Mouse (Mus musculus): ENCODE data around the gene Sec11a. TPM values are rescaled to one million over a fixed set of nuclear protein-coding genes. Genes with fewer than 3 reads are reported as not detected.
A peak's percentile ranks its signal among the peaks of the same experiment; 100 is the strongest.

Gene Sec11a
- polyA plus RNA-seq, 1 experiment from 2014 or later = 145 TPM

DNA sequence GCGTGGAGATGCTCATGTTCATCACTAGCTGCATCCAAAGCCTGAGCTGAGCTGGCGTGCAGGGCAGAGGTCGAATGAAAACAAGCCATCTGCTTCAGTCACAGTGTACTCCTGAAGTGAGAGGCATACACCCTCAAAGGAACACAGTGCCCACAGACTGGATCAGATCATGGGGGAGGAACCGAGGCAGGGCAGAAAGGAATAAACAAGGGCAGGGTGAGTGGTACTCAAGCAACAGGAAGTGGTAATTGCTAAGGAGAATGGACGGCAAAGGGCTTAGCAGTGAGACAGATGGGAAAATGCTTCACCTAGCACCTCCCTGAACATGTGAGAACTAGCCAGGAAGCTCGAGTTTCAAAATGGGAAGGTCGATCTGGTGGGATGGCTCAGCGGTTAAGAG, 35.1 kb downstream of the Sec11a start:
- H3K27ac ChIP-seq (replicated peaks) = no peak overlapping the region
- H3K4me3 ChIP-seq (replicated peaks) = no peak overlapping the region
- H3K27me3 ChIP-seq (replicated peaks) = no peaks in the 10 kb centered on the region
- 91% methylated on average over 8 of the region's 8 CpGs for WGBS
- no peak overlapping the region for H3K9ac ChIP-seq (replicated peaks)
- H3K36me3 ChIP-seq = peaks cover 77% of the 10 kb centered on the region
- no peaks in the 10 kb centered on the region for H3K9me3 ChIP-seq (replicated peaks)
- no peak overlapping the region for H3K4me2 ChIP-seq
- ATAC-seq (ENCODE audit: low FRiP score) = no peak
- H3K4me1 ChIP-seq = no peaks in the 10 kb centered on the region

DNA sequence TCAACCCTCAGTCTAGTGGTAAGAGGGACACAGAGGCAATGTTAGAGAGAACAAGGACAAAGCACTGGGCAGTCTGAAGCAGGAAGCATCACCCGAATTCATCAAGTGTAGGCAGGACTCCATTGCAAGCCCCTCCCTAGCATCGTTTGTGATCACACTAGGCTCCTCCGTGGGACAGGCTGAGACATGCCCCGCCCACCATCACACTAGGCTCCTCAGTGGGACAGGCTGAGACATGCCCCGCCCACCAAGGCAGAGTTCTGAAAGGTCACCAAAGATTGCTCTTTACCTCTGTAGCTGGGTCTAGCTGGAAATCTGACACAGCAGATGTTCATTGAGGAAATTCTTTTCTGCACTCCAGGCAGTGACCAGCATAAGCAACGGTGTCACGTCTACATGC, 36.5 kb downstream of the Sec11a start:
- ATAC-seq (ENCODE audit: low FRiP score) = no peak
- Histone ChIP-seq H3K4me2 (no peak overlapping the region), H3K4me3 (replicated peaks) (no peak overlapping the region), H3K27me3 (replicated peaks) (no peaks in the 10 kb centered on the region), H3K9me3 (replicated peaks) (no peaks in the 10 kb centered on the region), H3K9ac (replicated peaks) (no peak overlapping the region), H3K36me3 (peaks cover 75% of the 10 kb centered on the region), H3K4me1 (no peaks in the 10 kb centered on the region), H3K27ac (replicated peaks) (no peak overlapping the region)
- 78% methylated on average over 7 of the region's 7 CpGs for WGBS

DNA sequence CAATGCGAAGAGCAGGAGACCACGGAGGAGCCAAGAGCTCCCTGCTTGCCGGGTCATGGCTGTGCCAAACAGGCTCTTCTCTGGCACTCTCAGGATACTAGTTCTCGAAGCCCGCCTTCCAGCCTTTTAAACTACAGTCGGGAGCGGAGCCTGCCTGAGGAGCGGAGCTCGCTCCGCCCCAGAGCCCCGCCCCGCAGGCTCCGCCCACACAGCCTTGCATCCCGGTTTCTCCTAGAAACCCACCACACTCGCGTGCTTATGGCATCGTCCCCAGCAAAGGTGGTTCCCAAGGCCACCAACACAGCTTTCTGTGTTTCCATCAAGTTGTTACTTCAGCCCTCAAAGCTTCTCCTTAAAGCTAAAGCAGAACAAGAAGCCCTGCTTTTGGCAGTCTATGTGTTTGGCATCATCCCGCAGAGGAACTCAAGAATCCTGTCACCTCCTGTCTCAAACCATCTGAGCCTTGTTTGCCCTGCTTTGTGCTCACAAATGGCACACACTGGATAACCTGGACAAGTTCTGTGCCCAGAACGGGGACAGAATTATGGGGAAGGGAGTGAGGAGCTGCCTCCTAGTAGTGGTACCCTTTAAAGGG, 42.6 kb downstream of the Sec11a start, which contains the start of gene Nmb:
Nmb (minus strand) TSS at position 156 of the 595 bp plus-strand sequence.
- 4% methylated on average over 19 of the region's 19 CpGs for WGBS
- Histone ChIP-seq H3K9ac (replicated peaks) (peak within 1 kb of the TSS; percentile 36), H3K9me3 (replicated peaks) (no peaks in the 10 kb centered on the region), H3K4me1 (peaks cover 26% of the 10 kb centered on the region), H3K27ac (replicated peaks) (no peak within 1 kb of the TSS), H3K4me2 (peak within 1 kb of the TSS; percentile 67), H3K27me3 (replicated peaks) (no peaks in the 10 kb centered on the region), H3K36me3 (peaks cover 24% of the 10 kb centered on the region), H3K4me3 (replicated peaks) (peak within 1 kb of the TSS; percentile 36)
- ATAC-seq (ENCODE audit: low FRiP score) = peak; percentile 60; the same call in 1 of the 2 replicates

DNA sequence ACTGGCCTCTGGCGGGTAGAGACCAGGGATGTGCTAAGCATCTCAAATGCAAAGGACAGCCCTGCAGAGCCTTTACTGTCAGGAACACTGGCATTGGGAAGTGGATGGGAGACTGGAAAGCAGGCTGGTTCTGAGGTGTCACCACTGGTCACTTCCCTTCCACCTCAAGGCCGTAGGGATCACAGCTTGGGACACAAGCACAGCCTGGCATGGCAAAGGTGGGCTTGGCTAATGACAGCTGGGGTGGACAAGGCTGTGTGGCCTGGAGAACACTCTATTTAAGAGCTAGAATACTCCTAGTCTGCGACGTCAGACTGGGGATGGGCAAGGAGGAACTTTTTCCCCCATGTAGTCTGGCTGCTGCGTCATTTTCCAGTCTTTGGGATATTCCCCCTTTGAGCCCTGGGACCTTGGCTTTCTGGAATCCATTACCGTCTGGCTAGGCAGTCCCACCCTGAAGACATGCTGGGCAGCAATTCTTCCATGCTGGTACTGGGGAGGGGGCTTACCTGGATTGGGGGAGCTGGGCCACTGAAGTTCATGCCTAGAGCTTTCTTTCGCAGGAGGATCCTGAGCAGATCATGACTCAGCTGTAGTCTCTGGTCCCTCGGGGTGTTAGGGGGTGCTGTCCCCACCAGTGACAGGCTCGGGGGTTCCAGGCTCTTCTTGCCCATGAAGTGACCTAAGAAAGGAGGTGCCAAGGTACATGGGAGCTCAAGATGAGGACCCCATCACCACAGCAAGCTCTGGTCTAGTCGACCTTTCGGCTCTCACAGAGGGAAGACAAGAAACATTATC, 43.8 kb downstream of the Sec11a start:
- peaks cover 32% of the 10 kb centered on the region for H3K4me1 ChIP-seq
- WGBS = 94% methylated on average over 11 of the region's 11 CpGs
- H3K9ac ChIP-seq (replicated peaks) = no peak overlapping the region
- H3K27ac ChIP-seq (replicated peaks) = no peak overlapping the region
- no peak for ATAC-seq (ENCODE audit: low FRiP score)
- peaks cover 20% of the 10 kb centered on the region for H3K36me3 ChIP-seq
- H3K27me3 ChIP-seq (replicated peaks) = no peaks in the 10 kb centered on the region
- no peaks in the 10 kb centered on the region for H3K9me3 ChIP-seq (replicated peaks)
- H3K4me3 ChIP-seq (replicated peaks) = no peak overlapping the region
- peak overlapping the region; percentile 67 for H3K4me2 ChIP-seq

DNA sequence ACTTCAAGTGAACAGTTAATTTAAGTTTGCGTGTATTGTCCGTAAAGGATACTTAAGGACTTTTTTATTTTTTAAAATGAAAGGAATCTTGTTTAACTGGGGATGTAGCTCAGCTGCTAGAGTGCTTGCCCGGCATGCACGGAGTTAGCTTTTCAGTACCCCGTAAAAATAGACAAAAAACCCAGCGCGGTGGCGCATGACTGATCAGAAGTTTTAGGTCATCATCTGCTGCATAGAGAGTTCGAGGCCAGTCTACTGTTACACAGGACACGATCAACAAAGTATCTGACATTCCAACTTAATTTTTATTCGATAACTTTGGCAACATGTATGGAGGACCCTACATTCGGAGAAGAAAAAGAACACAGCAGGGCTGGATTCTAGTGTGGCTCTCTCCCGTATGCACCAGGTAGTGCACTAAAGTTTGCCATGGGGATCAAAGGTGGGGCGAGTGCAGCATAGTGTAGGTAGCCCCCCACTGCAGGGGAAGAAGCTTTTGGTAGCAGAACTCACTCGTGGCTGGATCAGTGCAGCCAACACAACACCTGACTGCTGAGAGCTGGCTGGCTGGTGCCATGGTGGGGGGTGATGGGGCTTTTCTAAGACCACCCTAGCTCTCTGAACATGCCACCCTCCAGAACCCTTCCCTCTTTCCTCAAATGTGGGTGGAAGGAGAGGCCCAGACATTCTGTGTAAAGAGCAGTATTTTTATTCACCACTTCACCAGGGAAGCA, 45.9 kb downstream of the Sec11a start:
- 0 out of 2 replicates have a peak, but pooled peaks have one; percentile 19 for ATAC-seq (ENCODE audit: low FRiP score)

DNA sequence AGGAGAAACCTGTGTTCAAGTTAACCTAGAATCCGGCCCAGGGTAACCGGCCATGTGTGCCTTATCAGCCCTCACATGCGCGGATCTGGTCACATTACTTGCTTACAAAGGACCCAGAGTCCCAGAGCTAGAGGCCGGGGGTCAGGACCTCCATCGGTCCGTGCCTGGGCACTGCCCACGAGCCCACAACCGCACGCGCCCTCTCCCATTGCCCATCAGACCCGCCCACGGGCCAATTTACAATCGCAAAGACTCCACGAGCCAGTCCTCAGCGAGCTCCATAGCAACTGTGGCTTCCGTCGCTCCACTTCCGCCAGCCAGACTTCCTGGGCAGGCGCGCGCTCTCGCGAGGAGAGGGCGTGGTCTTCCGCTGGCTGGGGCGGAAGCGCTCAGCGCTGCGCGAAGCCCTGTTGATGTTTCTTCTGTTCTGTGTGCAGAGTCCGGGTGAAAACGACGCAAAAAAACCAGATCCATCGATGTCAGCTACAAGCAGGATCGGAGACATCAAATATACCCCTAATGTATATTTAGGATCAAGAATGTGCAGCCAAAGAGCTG, 46.6 kb downstream of the Sec11a start, which contains the start of gene Wdr73:
Wdr73 (minus strand) TSS at position 326 of the 558 bp plus-strand sequence.
- Histone ChIP-seq H3K27ac (replicated peaks) (peak within 1 kb of the TSS; percentile 83), H3K27me3 (replicated peaks) (no peaks in the 10 kb centered on the region), H3K9me3 (replicated peaks) (no peaks in the 10 kb centered on the region), H3K4me3 (replicated peaks) (peak within 1 kb of the TSS; percentile 78), H3K9ac (replicated peaks) (peak within 1 kb of the TSS; percentile 54), H3K4me1 (peaks cover 32% of the 10 kb centered on the region), H3K36me3 (peaks cover 20% of the 10 kb centered on the region), H3K4me2 (peak within 1 kb of the TSS; percentile 86)
- ATAC-seq (ENCODE audit: low FRiP score) = peak; percentile 95
- under 1% methylated on average over 36 of the region's 36 CpGs for WGBS

More for the DNA sequence above, 45.9 kb downstream of the Sec11a start:
- H3K27ac ChIP-seq (replicated peaks) = peak overlapping the region; percentile 83
- 32% methylated on average over 15 of the region's 15 CpGs for WGBS
- H3K9me3 ChIP-seq (replicated peaks) = no peaks in the 10 kb centered on the region
- peak overlapping the region; percentile 78 for H3K4me3 ChIP-seq (replicated peaks)
- H3K27me3 ChIP-seq (replicated peaks) = no peaks in the 10 kb centered on the region
- H3K4me2 ChIP-seq = peak overlapping the region; percentile 86
- H3K36me3 ChIP-seq = peaks cover 21% of the 10 kb centered on the region
- H3K4me1 ChIP-seq = peaks cover 32% of the 10 kb centered on the region
- H3K9ac ChIP-seq (replicated peaks) = peak overlapping the region; percentile 54

DNA sequence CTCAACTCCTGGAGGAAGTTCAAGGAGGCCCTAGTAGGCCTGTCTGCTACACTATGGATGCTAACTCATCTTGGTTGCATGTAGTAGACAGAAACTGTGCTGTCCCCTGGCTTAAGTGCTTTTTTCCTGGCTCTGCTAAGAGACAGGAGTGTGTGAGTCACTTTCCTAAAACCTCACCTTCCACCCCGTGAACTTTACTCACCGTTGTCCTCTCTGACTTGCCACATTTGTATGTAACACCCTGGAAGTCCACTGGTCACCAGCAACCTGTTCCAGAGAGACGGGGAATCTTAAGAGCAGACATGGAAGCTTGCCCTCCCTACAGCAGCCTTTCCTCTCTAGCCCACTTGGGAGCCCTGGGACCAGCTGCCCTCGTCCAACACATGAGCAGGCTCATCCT, 49.9 kb downstream of the Sec11a start:
- Histone ChIP-seq H3K9ac (replicated peaks) (no peak overlapping the region), H3K27me3 (replicated peaks) (no peaks in the 10 kb centered on the region), H3K4me2 (no peak overlapping the region), H3K36me3 (peaks cover 45% of the 10 kb centered on the region), H3K9me3 (replicated peaks) (no peaks in the 10 kb centered on the region), H3K27ac (replicated peaks) (no peak overlapping the region), H3K4me3 (replicated peaks) (no peak overlapping the region), H3K4me1 (peaks cover 20% of the 10 kb centered on the region)
- no peak for ATAC-seq (ENCODE audit: low FRiP score)
- 90% methylated on average over 4 of the region's 4 CpGs for WGBS

DNA sequence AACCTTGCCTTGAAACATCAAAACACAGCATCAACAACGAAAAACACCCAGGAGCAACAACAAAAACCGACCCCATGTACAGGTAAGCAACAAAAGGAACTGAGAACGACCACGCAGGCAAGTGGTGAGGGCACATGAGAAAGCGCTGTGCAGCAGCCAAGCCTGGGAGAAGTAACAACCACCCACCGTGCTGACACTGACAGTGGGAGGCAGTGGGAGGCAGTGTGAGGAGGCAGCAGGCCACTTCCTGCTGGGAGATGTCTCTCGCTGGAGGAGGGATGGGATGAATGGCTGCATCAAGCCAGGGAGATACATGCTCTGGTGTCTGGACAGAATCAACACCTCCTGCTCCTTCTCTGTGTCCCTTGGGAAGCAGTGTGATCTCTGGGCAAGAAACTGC, 50.4 kb downstream of the Sec11a start:
- WGBS = 91% methylated on average over 7 of the region's 7 CpGs
- Histone ChIP-seq H3K27ac (replicated peaks) (no peak overlapping the region), H3K27me3 (replicated peaks) (no peaks in the 10 kb centered on the region), H3K4me2 (no peak overlapping the region), H3K9me3 (replicated peaks) (no peaks in the 10 kb centered on the region), H3K4me3 (replicated peaks) (no peak overlapping the region), H3K9ac (replicated peaks) (no peak overlapping the region), H3K36me3 (peaks cover 51% of the 10 kb centered on the region), H3K4me1 (peaks cover 20% of the 10 kb centered on the region)
- ATAC-seq (ENCODE audit: low FRiP score) = no peak

DNA sequence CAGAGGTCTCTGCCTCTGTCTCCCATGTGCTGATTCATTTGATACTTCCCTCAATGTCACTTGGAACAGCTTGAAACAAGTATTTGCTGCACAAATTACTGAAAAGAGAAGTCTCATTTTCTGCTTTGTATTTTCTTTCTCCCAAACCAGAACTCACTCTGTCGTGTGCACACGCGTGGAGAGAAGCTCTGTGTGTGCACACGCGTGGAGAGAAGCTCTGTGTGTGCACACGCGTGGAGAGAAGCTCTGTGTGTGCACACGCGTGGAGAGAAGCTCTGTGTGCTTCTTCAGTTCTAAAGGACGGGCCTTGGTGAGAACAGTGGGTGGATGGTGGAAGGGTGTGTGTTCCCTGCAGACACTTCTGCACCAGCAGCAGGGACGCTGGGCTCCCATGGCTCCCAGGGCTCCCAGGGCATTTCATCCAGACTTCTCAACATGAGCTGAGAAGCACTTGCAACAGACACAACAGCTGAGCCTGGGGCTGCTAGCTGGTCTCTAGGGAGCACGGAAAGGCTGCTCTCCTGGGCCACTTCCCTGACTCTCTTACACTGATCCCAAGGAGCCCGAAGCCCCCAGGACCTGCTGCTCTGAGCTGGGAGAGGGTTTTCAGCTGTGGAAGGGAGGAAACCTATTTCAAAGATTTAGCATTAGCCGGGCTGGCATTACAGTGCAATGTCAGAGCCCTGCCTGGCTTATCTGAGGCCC, 52.6 kb downstream of the Sec11a start:
- Histone ChIP-seq H3K27ac (replicated peaks) (no peak overlapping the region), H3K9me3 (replicated peaks) (no peaks in the 10 kb centered on the region), H3K9ac (replicated peaks) (no peak overlapping the region), H3K4me3 (replicated peaks) (no peak overlapping the region), H3K4me1 (peaks cover 5% of the 10 kb centered on the region), H3K27me3 (replicated peaks) (no peaks in the 10 kb centered on the region), H3K36me3 (peaks cover 63% of the 10 kb centered on the region), H3K4me2 (no peak overlapping the region)
- 96% methylated on average over 14 of the region's 14 CpGs for WGBS
- no peak for ATAC-seq (ENCODE audit: low FRiP score)

DNA sequence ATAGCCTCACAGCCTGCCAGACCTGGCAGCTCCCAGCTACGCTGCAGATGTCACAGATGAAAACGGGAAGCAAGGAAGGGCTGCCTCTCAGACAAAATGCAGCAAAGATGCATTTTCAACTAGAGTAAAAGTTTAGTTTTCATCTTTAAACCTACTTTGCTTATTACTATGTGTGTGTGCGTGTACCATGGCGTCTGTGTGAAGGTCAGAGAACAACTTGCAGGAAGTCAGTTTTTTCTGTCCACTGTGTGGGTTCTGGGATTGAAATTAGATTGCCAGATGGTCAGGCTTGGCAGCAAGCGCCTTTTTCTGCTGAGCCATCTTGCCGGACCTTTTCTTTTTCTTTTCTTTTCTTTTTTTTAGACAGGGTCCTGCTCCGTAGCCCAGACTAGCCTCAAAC, 53.4 kb downstream of the Sec11a start:
- ATAC-seq (ENCODE audit: low FRiP score) = no peak
- WGBS = 85% methylated on average over 7 of the region's 7 CpGs

DNA sequence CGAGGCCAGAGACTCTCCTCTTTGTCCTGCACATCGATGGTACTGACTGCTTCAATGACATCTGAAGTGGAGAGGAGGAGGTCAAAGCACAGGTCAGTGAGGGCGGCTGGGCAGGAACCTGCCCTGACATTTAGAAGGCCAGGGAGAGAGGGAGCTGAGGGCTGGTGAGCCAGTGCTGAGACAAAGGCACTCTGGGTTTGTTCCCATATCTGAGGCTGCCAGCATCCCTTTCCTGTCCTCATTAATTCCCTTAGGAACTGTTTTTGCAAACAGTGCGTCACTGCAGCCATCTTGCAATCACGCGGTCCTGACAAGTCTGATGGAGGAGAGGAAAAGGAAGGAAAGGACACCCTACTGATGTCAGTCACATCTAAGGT, 53.8 kb downstream of the Sec11a start:
- peaks cover 66% of the 10 kb centered on the region for H3K36me3 ChIP-seq

More for the DNA sequence above, 53.4 kb downstream of the Sec11a start:
- no peak overlapping the region for H3K4me3 ChIP-seq (replicated peaks)
- H3K27me3 ChIP-seq (replicated peaks) = no peaks in the 10 kb centered on the region
- no peak overlapping the region for H3K27ac ChIP-seq (replicated peaks)
- no peak overlapping the region for H3K4me2 ChIP-seq
- H3K36me3 ChIP-seq = peaks cover 66% of the 10 kb centered on the region
- no peaks in the 10 kb centered on the region for H3K9me3 ChIP-seq (replicated peaks)
- no peak overlapping the region; the same call in 1 of the 2 replicates for H3K9ac ChIP-seq (replicated peaks)
- H3K4me1 ChIP-seq = peaks cover 5% of the 10 kb centered on the region

More for the DNA sequence above, 53.8 kb downstream of the Sec11a start:
- no peak for ATAC-seq (ENCODE audit: low FRiP score)
- Histone ChIP-seq H3K9me3 (replicated peaks) (no peaks in the 10 kb centered on the region), H3K4me3 (replicated peaks) (no peak overlapping the region), H3K27me3 (replicated peaks) (no peaks in the 10 kb centered on the region), H3K9ac (replicated peaks) (no peak overlapping the region; the same call in 1 of the 2 replicates), H3K4me2 (no peak overlapping the region), H3K4me1 (peaks cover 9% of the 10 kb centered on the region), H3K27ac (replicated peaks) (no peak overlapping the region)
- WGBS = 89% methylated on average over 6 of the region's 6 CpGs
